Mouse (Mus musculus): ENCODE results near the gene Gm45717.

DNA sequence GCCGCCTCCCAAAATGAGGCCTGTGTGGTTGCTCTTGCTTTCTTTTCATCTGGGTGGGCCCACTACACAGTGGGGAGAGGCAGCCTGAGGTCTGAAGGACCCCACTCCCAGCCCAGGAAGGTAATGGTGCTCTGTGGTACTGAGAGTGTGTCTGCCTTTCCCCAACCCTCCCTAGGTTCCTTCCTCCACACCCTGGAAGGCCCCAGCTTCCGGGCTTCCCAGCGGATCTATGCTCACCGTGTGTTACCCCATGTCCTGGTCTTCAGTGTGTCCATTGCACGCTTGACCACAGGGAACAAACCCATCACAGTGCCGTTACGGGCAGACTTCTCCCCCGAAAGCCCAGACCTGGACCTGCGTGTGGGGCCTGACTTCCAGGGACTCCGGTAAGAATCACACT, 12.9 kb downstream of the Gm45717 start:
- TF ChIP-seq HCFC1 (IDR thresholded peaks at IDR 0.05; ENCODE audit: low read depth, low read length) (no peak), ELF1 (IDR thresholded peaks at IDR 0.05; ENCODE audit: low read depth, low read length) (no peak), CHD1 (IDR thresholded peaks at IDR 0.05; ENCODE audit: low read depth, low read length) (no peak), NELFE (IDR thresholded peaks at IDR 0.05; ENCODE audit: low read depth, low read length) (no peak), POLR2A (IDR thresholded peaks at IDR 0.05; ENCODE audit: control insufficient read depth in 1 of 2, insufficient read depth in 1 of 2, low read depth in 1 of 2, low read length in 2 of 2, poor library complexity in 1 of 2) (no peak)
